Mouse (Mus musculus) CD4-positive, CD25-positive, alpha-beta regulatory T cell, adult 2 months (primary cell): ENCODE measurements around the gene Sfxn3.
"Not testable (repeated sequence)": the region's sequence is repeated elsewhere in the genome, so short reads cannot be mapped to it uniquely, and the experiment has no call there.

Experiments
- DNase-seq: peaks from one replicate; pipeline ENCODE4 v3.0.0-alpha.2; 2012; ENCODE audit warnings: low read depth, low spot score

Sfxn3 gene

GRCm38 (mm10) chr19:45018351-45018831, 28.9 kb upstream of the Sfxn3 start:
- no peak for DNase-seq

GRCm38 (mm10) chr19:45020348-45020747, 27.0 kb upstream of the Sfxn3 start:
- no peak for DNase-seq

GRCm38 (mm10) chr19:45021362-45021761, 25.9 kb upstream of the Sfxn3 start:
- DNase-seq: no peak

- no peak for DNase-seq
Measured at GRCm38 (mm10) chr19:45023993-45024392, 23.3 kb upstream of the Sfxn3 start.

- no peak for DNase-seq
Measured at GRCm38 (mm10) chr19:45024775-45025174, 22.5 kb upstream of the Sfxn3 start.

- no peak for DNase-seq
Measured at GRCm38 (mm10) chr19:45025937-45026568, 21.2 kb upstream of the Sfxn3 start.

GRCm38 (mm10) chr19:45026958-45027670, 20.2 kb upstream of the Sfxn3 start:
- DNase-seq: no peak

- DNase-seq: no peak
Measured at GRCm38 (mm10) chr19:45027848-45028247, 19.5 kb upstream of the Sfxn3 start.

GRCm38 (mm10) chr19:45028746-45029145, 18.6 kb upstream of the Sfxn3 start:
- no peak for DNase-seq

- DNase-seq: no peak
Measured at GRCm38 (mm10) chr19:45029571-45029970, 17.7 kb upstream of the Sfxn3 start.

- peak; percentile 84 for DNase-seq
Measured at GRCm38 (mm10) chr19:45030111-45030510, 17.2 kb upstream of the Sfxn3 start.

- DNase-seq: peak; percentile 89
Measured at GRCm38 (mm10) chr19:45030746-45031693, 16.3 kb upstream of the Sfxn3 start.

GRCm38 (mm10) chr19:45031780-45032179, 15.5 kb upstream of the Sfxn3 start:
- DNase-seq: peak; percentile 84

GRCm38 (mm10) chr19:45032570-45033332, 14.6 kb upstream of the Sfxn3 start:
- peak; percentile 69 for DNase-seq

GRCm38 (mm10) chr19:45036867-45037266, 10.4 kb upstream of the Sfxn3 start:
- DNase-seq: peak; percentile 74

GRCm38 (mm10) chr19:45038198-45038597, 9.1 kb upstream of the Sfxn3 start:
- DNase-seq: not testable (repeated sequence)

- no peak for DNase-seq
Measured at GRCm38 (mm10) chr19:45040214-45040613, 7.1 kb upstream of the Sfxn3 start.

GRCm38 (mm10) chr19:45044389-45044927, 2.8 kb upstream of the Sfxn3 start:
- DNase-seq: no peak

GRCm38 (mm10) chr19:45045236-45045635, 2.1 kb upstream of the Sfxn3 start:
- DNase-seq: no peak

- no peak for DNase-seq
Measured at GRCm38 (mm10) chr19:45045651-45046050, 1.7 kb upstream of the Sfxn3 start, which contains the start of gene Pdzd7. Gene Pdzd7 (minus strand): TSS chr19:45045717.
